Mouse (Mus musculus) thymus, adult 2 months (tissue): ENCODE data around the gene Rhod. TPM values are rescaled to one million over a fixed set of nuclear protein-coding genes. Genes with fewer than 3 reads are reported as not detected.

Experiments used
- DNase-seq: peaks from one replicate; pipeline ENCODE4 v3.0.0; 2021
- H3K27ac ChIP-seq: fragments of 200-500 bp; 2 replicates; pipeline ENCODE4 v1.5.1; 2012; ENCODE audit warnings: low read length, control low read depth; ENCODE audit not compliant: control insufficient read depth, insufficient read depth
- H3K27me3 ChIP-seq: fragments of 200-500 bp; 2 replicates; pipeline ENCODE4 v1.6.1; 2012; ENCODE audit warnings: mild to moderate bottlenecking, low read length, moderate library complexity, mixed read lengths; ENCODE audit not compliant: control insufficient read depth, insufficient read depth
- H3K36me3 ChIP-seq: fragments of 200-500 bp; 2 replicates; pipeline ENCODE4 v1.6.1; 2012; ENCODE audit warnings: mild to moderate bottlenecking, low read length, moderate library complexity; ENCODE audit not compliant: control insufficient read depth, insufficient read depth
- H3K4me1 ChIP-seq: fragments of 200-500 bp; replicated peaks from 2 replicates; pipeline ENCODE4 v1.6.1; 2012; ENCODE audit warnings: low read length; ENCODE audit not compliant: control insufficient read depth, insufficient read depth
- H3K4me3 ChIP-seq: fragments of 200-500 bp; 2 replicates; pipeline ENCODE4 v1.5.1; 2012; ENCODE audit warnings: mild to moderate bottlenecking, low read length, control low read depth, moderate library complexity; ENCODE audit not compliant: control insufficient read depth, insufficient read depth
- CTCF ChIP-seq: fragments of 200-500 bp; IDR thresholded peaks from 2 replicates; pipeline ENCODE4 v1.5.1; 2012; ENCODE audit warnings: mild to moderate bottlenecking, control low read depth, low read length, moderate library complexity, borderline replicate concordance; ENCODE audit not compliant: control insufficient read depth, poor library complexity, insufficient read depth; ENCODE audit errors: extremely low read depth
- POLR2A ChIP-seq: fragments of 200-500 bp; IDR thresholded peaks from 2 replicates; pipeline ENCODE4 v1.6.1; 2012; ENCODE audit warnings: mild to moderate bottlenecking, low read length, control low read depth, moderate library complexity; ENCODE audit not compliant: control insufficient read depth, poor library complexity, insufficient read depth; ENCODE audit errors: extremely low read depth
- WGBS: fragments of 180-500 bp; shearing (Covaris S2); methylation state at CpG from one replicate; pipeline ENCODE4 v1.1.7; 2018; 5-methylcytosine and 5-hydroxymethylcytosine counted together
- polyA plus RNA-seq: library from polyadenylated mRNA; depleted of rRNA; stranded (reverse); fragments of >200 nt; gene quantifications from 2 replicates; pipeline ENCODE4 v1.2.3, GENCODE M21; 2012

The Rhod gene
- polyA plus RNA-seq, 1 experiment, result 2.9 TPM

- H3K27me3 ChIP-seq, result no peaks in the 10 kb centered on the region
Observed at GRCm38 (mm10) chr19:4430091-4430620, 9.1 kb downstream of the Rhod start.

GRCm38 (mm10) chr19:4425610-4426366 lies 13.4 kb downstream of the Rhod start:
- TF ChIP-seq POLR2A (no peak), CTCF (peak; percentile 70; the same call in 1 of the 2 replicates)
- Histone ChIP-seq H3K36me3 (no peaks in the 10 kb centered on the region), H3K4me3 (no peak overlapping the region), H3K27me3 (no peaks in the 10 kb centered on the region), H3K4me1 (no peaks in the 10 kb centered on the region), H3K27ac (no peak overlapping the region)
- 71% methylated on average over 19 of the region's 19 CpGs for WGBS
- peak; percentile 24 for DNase-seq

More at GRCm38 (mm10) chr19:4430091-4430620, 9.1 kb downstream of the Rhod start:
- no peaks in the 10 kb centered on the region for H3K4me1 ChIP-seq
- 94% methylated on average over 4 of the region's 4 CpGs for WGBS
- no peak overlapping the region for H3K27ac ChIP-seq
- TF ChIP-seq CTCF (no peak), POLR2A (no peak)
- no peaks in the 10 kb centered on the region for H3K36me3 ChIP-seq
- DNase-seq, result no peak
- H3K4me3 ChIP-seq, result no peak overlapping the region

- Histone ChIP-seq H3K4me1 (no peaks in the 10 kb centered on the region), H3K36me3 (no peaks in the 10 kb centered on the region), H3K27ac (no peak overlapping the region), H3K27me3 (no peaks in the 10 kb centered on the region), H3K4me3 (no peak overlapping the region)
- DNase-seq, result no peak
- WGBS, result 81% methylated on average over 3 of the region's 3 CpGs
- TF ChIP-seq CTCF (no peak), POLR2A (no peak)
Observed at GRCm38 (mm10) chr19:4423021-4423420, 16.2 kb downstream of the Rhod start.

- WGBS, result 97% methylated on average over 3 of the region's 3 CpGs
- Histone ChIP-seq H3K4me1 (no peaks in the 10 kb centered on the region), H3K27me3 (no peaks in the 10 kb centered on the region), H3K27ac (no peak overlapping the region), H3K4me3 (no peak overlapping the region), H3K36me3 (no peaks in the 10 kb centered on the region)
- no peak for DNase-seq
- no peak for TF ChIP-seq CTCF
- no peak for TF ChIP-seq POLR2A
Observed at GRCm38 (mm10) chr19:4422581-4422980, 16.7 kb downstream of the Rhod start.

GRCm38 (mm10) chr19:4420153-4420910 lies 18.9 kb downstream of the Rhod start:
- Histone ChIP-seq H3K27ac (no peak overlapping the region), H3K36me3 (no peaks in the 10 kb centered on the region), H3K4me1 (no peaks in the 10 kb centered on the region), H3K4me3 (no peak overlapping the region), H3K27me3 (no peaks in the 10 kb centered on the region)
- TF ChIP-seq CTCF (no peak), POLR2A (no peak)
- no peak for DNase-seq
- WGBS, result 82% methylated on average over 8 of the region's 8 CpGs

GRCm38 (mm10) chr19:4419711-4420110 lies 19.5 kb downstream of the Rhod start:
- no peaks in the 10 kb centered on the region for H3K4me1 ChIP-seq
- H3K27ac ChIP-seq, result no peak overlapping the region
- H3K4me3 ChIP-seq, result no peak overlapping the region
- no peaks in the 10 kb centered on the region for H3K36me3 ChIP-seq
- no peaks in the 10 kb centered on the region for H3K27me3 ChIP-seq
- DNase-seq, result no peak
- no peak for TF ChIP-seq CTCF
- TF ChIP-seq POLR2A, result no peak
- 93% methylated on average over 5 of the region's 5 CpGs for WGBS

GRCm38 (mm10) chr19:4417713-4418112 lies 21.5 kb downstream of the Rhod start:
- H3K4me3 ChIP-seq, result no peak overlapping the region
- no peak for TF ChIP-seq CTCF
- DNase-seq, result no peak
- H3K4me1 ChIP-seq, result no peaks in the 10 kb centered on the region
- no peaks in the 10 kb centered on the region for H3K27me3 ChIP-seq
- H3K27ac ChIP-seq, result no peak overlapping the region
- no peaks in the 10 kb centered on the region for H3K36me3 ChIP-seq
